Mouse (Mus musculus) heart, postnatal 0 days (tissue): ENCODE measurements around the gene Gnpnat1.

Experiments used
- CTCF ChIP-seq: IDR thresholded peaks from 2 replicates; pipeline ENCODE4 v1.5.1; 2016; ENCODE audit warnings: antibody characterized with exemption, control low read depth, low read depth
- EP300 ChIP-seq: IDR thresholded peaks from 2 replicates; pipeline ENCODE4 v1.6.1; 2016; ENCODE audit warnings: antibody characterized with exemption, low read depth

DNA sequence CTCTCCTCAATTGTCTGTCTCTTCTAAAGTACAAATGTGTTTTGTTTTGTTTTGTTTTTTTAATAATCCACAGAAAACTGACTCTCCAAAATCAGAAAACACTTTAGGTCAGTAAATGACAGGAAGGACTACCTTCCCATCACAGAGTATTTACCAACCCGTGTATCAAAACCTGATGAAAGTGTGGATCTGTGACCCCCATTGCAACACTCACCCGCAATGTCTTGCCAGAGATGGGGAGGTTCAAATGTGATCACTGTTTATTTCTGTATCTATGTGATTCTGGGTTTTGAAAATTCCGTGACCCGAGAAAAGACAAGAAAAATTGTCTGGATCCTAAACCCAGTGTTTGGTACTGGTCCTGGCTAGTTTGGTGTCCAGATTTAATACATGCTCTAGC, 11.6 kb upstream of the Gnpnat1 start:
- no peak for TF ChIP-seq CTCF
- no peak for TF ChIP-seq EP300
